In the genomic region with DNA sequence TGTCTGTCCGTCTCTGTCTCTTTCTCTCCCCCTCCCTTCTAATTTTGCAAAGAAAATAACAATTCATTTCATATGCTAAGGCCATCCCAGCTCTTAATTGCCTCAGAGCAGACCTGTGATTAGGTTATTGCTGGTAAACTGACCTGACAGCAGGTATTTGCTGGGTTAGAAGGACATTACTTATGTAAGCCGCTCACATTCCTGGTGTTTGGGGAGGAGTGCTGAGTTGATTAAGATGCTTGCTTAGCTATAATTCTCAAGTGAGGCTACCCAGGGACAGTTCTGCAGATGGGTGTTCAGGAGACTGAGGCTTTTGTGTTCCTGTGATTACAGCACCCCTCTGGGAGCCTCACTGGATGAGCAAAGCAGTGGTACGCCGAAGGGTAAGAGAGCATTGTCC, we compare ENCODE assay signal across 11 mouse cellular contexts. TPM values are rescaled to one million over a fixed set of nuclear protein-coding genes. Genes with fewer than 3 reads are reported as not detected.
DNase-seq lines count a peak whose midpoint lies in the region; ATAC-seq and TF ChIP-seq lines count a peak whose summit lies in the region.
"Had no signal": no experiment of that assay in that cellular context is flagged by ENCODE, and none has a peak within 500 bp of the region (broad histone marks: within the 10 kb centered on the region; RNA-seq: fewer than 3 reads in every experiment).

No protein-coding gene starts in this region.

- no peak overlapping the region; the same call in 1 of the 2 replicates for H3K27ac ChIP-seq in cerebellum, adult 2 months (ENCODE audit: insufficient read depth, low read length)
- H3K27ac ChIP-seq in hindbrain, embryonic 15.5 days (replicated peaks), result no peak overlapping the region
- H3K27ac ChIP-seq in hindbrain, embryonic 10.5 days, result no peak overlapping the region

- no peak overlapping the region for H3K9ac ChIP-seq in hindbrain, embryonic 15.5 days

- peaks cover 7% of the 10 kb centered on the region; the same call in 1 of the 2 replicates for H3K4me1 ChIP-seq in cerebellum, adult 2 months (ENCODE audit: control insufficient read depth, insufficient read depth, low read length)
- peaks cover 19% of the 10 kb centered on the region for H3K4me1 ChIP-seq in hindbrain, embryonic 15.5 days (replicated peaks)
- peaks cover 18% of the 10 kb centered on the region; the same call in 1 of the 2 replicates for H3K4me1 ChIP-seq in hindbrain, embryonic 10.5 days (replicated peaks)

- peak overlapping the region; percentile 23 for H3K4me2 ChIP-seq in hindbrain, embryonic 15.5 days

- H3K9me3 ChIP-seq in hindbrain, embryonic 15.5 days, result no peaks in the 10 kb centered on the region
- H3K9me3 ChIP-seq in hindbrain, embryonic 10.5 days, result no peaks in the 10 kb centered on the region
- H3K9me3 ChIP-seq: G1E had no signal

- no peaks in the 10 kb centered on the region for H3K36me3 ChIP-seq in hindbrain, embryonic 15.5 days
- H3K36me3 ChIP-seq in hindbrain, embryonic 10.5 days, result peaks cover 16% of the 10 kb centered on the region

- DNase-seq in cerebellum, adult 2 months, result no peak
- no peak for DNase-seq in cerebellum, postnatal 25 days
- no peak for DNase-seq in hindbrain, embryonic 10.5 days (ENCODE audit: low spot score)
- DNase-seq in retina, postnatal 1 day, result peak; percentile 22
- DNase-seq in retina, embryonic 14.5 days (ENCODE audit: low spot score), result no peak
- no peak for DNase-seq in embryo, embryonic 9.5 days (ENCODE audit: extremely low spot score)
- DNase-seq in urinary bladder, postnatal 14 days (ENCODE audit: low spot score), result no peak
- DNase-seq: adrenal gland, adult 2 months; cerebellum, adult 11-12 months had no signal

- no peak for TF ChIP-seq POLR2A in cerebellum, adult 2 months (IDR thresholded peaks at IDR 0.05; ENCODE audit: borderline replicate concordance, insufficient read depth, low read length)

- no peak for ATAC-seq in hindbrain, embryonic 15.5 days (ENCODE audit: low FRiP score, low read depth)

- H3K4me3 ChIP-seq in cerebellum, adult 2 months (replicated peaks; ENCODE audit: insufficient read depth, low read depth, low read length), result peak overlapping the region; percentile 19
- H3K4me3 ChIP-seq in hindbrain, embryonic 15.5 days, result no peak overlapping the region
- no peak overlapping the region for H3K4me3 ChIP-seq in hindbrain, embryonic 10.5 days

- no peak for TF ChIP-seq CTCF in cerebellum, adult 2 months (IDR thresholded peaks at IDR 0.05; ENCODE audit: borderline replicate concordance, insufficient read depth, low read depth, low read length)

- WGBS in cerebellum, adult 2 months, result 64% methylated on average over 4 of the region's 4 CpGs
- WGBS in hindbrain, embryonic 15.5 days, result 58% methylated on average over 4 of the region's 4 CpGs
- 63% methylated on average over 4 of the region's 4 CpGs for WGBS in hindbrain, embryonic 10.5 days

- no peaks in the 10 kb centered on the region for H3K27me3 ChIP-seq in cerebellum, adult 2 months (ENCODE audit: control insufficient read depth, insufficient read depth, low read length)
- no peaks in the 10 kb centered on the region for H3K27me3 ChIP-seq in hindbrain, embryonic 15.5 days
- no peaks in the 10 kb centered on the region for H3K27me3 ChIP-seq in hindbrain, embryonic 10.5 days (ENCODE audit: insufficient read depth, poor library complexity, severe bottlenecking)

RNA-seq across cellular contexts. Expression of a gene that starts 3.8 kb away (rescaled TPM):
- polyA plus RNA-seq in cerebellum, adult 2 months (2012; rRNA removed), result 21.5 and 21.6 TPM in 2 replicates
- 5.2 and 6.2 TPM in 2 replicates for polyA plus RNA-seq in hindbrain, embryonic 15.5 days (2015; fragmentation: Nextera tagmentation; extraction: Ambion mirVana)
- polyA plus RNA-seq in hindbrain, embryonic 10.5 days (2016; fragmentation: Nextera tagmentation; extraction: Ambion mirVana), result 5.2 and 6.1 TPM in 2 replicates
